Mouse (Mus musculus): ENCODE measurements around the gene Slc3a2. TPM values are rescaled to one million over a fixed set of nuclear protein-coding genes. Genes with fewer than 3 reads are reported as not detected.

Gene Slc3a2
- total RNA-seq, 2 experiments from 2014 or later: 42.4 to 48.1 TPM

- peak in 1 of 2 experiments; percentile 14 for DNase-seq
These were observed 11.0 kb downstream of the Slc3a2 start for GRCm38 (mm10) chr19:8711949-8712869.

GRCm38 (mm10) chr19:8711506-8711905, 11.7 kb downstream of the Slc3a2 start:
- DNase-seq: no peak

GRCm38 (mm10) chr19:8710057-8710456, 13.1 kb downstream of the Slc3a2 start:
- DNase-seq: peak; percentile 50 to 57

GRCm38 (mm10) chr19:8708954-8709353, 14.2 kb downstream of the Slc3a2 start:
- DNase-seq: no peak

GRCm38 (mm10) chr19:8706930-8707329, 16.2 kb downstream of the Slc3a2 start:
- no peak for DNase-seq

GRCm38 (mm10) chr19:8706132-8706667, 17.0 kb downstream of the Slc3a2 start:
- no peak for DNase-seq

GRCm38 (mm10) chr19:8705026-8705708, 18.0 kb downstream of the Slc3a2 start:
- no peak for DNase-seq

GRCm38 (mm10) chr19:8703571-8703970, 19.6 kb downstream of the Slc3a2 start:
- DNase-seq: no peak

- peak; percentile 41 to 63 for DNase-seq
These were observed 20.7 kb downstream of the Slc3a2 start for GRCm38 (mm10) chr19:8702458-8702857.

GRCm38 (mm10) chr19:8699652-8700051, 23.5 kb downstream of the Slc3a2 start:
- no peak for DNase-seq

- peak; percentile 35 to 49 for DNase-seq
These were observed 27.8 kb downstream of the Slc3a2 start for GRCm38 (mm10) chr19:8695330-8695729.

GRCm38 (mm10) chr19:8692740-8693139, 30.4 kb downstream of the Slc3a2 start:
- no peak for DNase-seq

GRCm38 (mm10) chr19:8691871-8692539, 31.2 kb downstream of the Slc3a2 start:
- no peak for DNase-seq

GRCm38 (mm10) chr19:8683627-8684026, 39.5 kb downstream of the Slc3a2 start:
- no peak for DNase-seq

- DNase-seq: peak; percentile 78 to 84
These were observed 40.2 kb downstream of the Slc3a2 start for GRCm38 (mm10) chr19:8682996-8683395.

GRCm38 (mm10) chr19:8681633-8682362, 41.4 kb downstream of the Slc3a2 start:
- DNase-seq: no peak

- peak; percentile 30 to 37 for DNase-seq
These were observed 44.0 kb downstream of the Slc3a2 start for GRCm38 (mm10) chr19:8679031-8679779.

- no peak for DNase-seq
These were observed 49.7 kb downstream of the Slc3a2 start for GRCm38 (mm10) chr19:8673336-8674063.

- no peak for DNase-seq
These were observed 50.3 kb downstream of the Slc3a2 start for GRCm38 (mm10) chr19:8672859-8673258.

GRCm38 (mm10) chr19:8665746-8666145, 57.4 kb downstream of the Slc3a2 start:
- no peak for DNase-seq
